Mouse (Mus musculus) embryo, embryonic 10 days (tissue): ENCODE data around the gene Flt1.
A peak's percentile ranks its signal among the peaks of the same experiment; 100 is the strongest.
"Not testable (repeated sequence)": the region's sequence is repeated elsewhere in the genome, so short reads cannot be mapped to it uniquely, and the experiment has no call there.

ENCODE experiments used
- DNase-seq: peaks from one replicate; pipeline ENCODE4 v3.0.0-alpha.2; 2015; ENCODE audit warnings: low spot score

The Flt1 gene

GRCm38 (mm10) chr5:147614659-147615058, 111.2 kb downstream of the Flt1 start:
- no peak for DNase-seq

GRCm38 (mm10) chr5:147611348-147611747, 114.5 kb downstream of the Flt1 start:
- DNase-seq: peak; percentile 76

- DNase-seq: no peak
Measured at GRCm38 (mm10) chr5:147607256-147607975, 118.4 kb downstream of the Flt1 start.

GRCm38 (mm10) chr5:147606751-147607150, 119.1 kb downstream of the Flt1 start:
- DNase-seq: no peak

GRCm38 (mm10) chr5:147601460-147602360, 124.1 kb downstream of the Flt1 start:
- peak; percentile 54 for DNase-seq

- no peak for DNase-seq
Measured at GRCm38 (mm10) chr5:147597825-147598224, 128.0 kb downstream of the Flt1 start.

GRCm38 (mm10) chr5:147589814-147590213, 136.0 kb downstream of the Flt1 start:
- peak; percentile 50 for DNase-seq

- no peak for DNase-seq
Measured at GRCm38 (mm10) chr5:147585070-147585469, 140.7 kb downstream of the Flt1 start.

- DNase-seq: no peak
Measured at GRCm38 (mm10) chr5:147584648-147585047, 141.2 kb downstream of the Flt1 start.

GRCm38 (mm10) chr5:147583702-147584298, 142.0 kb downstream of the Flt1 start:
- peak; percentile 83 for DNase-seq

GRCm38 (mm10) chr5:147580181-147580580, 145.6 kb downstream of the Flt1 start:
- DNase-seq: no peak

GRCm38 (mm10) chr5:147579691-147580090, 146.1 kb downstream of the Flt1 start:
- no peak for DNase-seq

GRCm38 (mm10) chr5:147579148-147579547, 146.7 kb downstream of the Flt1 start:
- no peak for DNase-seq

GRCm38 (mm10) chr5:147577003-147577402, 148.8 kb downstream of the Flt1 start:
- no peak for DNase-seq

GRCm38 (mm10) chr5:147574517-147574916, 151.3 kb downstream of the Flt1 start:
- no peak for DNase-seq

GRCm38 (mm10) chr5:147573555-147573954, 152.3 kb downstream of the Flt1 start:
- no peak for DNase-seq

GRCm38 (mm10) chr5:147572695-147573094, 153.1 kb downstream of the Flt1 start:
- DNase-seq: no peak

- DNase-seq: no peak
Measured at GRCm38 (mm10) chr5:147566335-147566734, 159.5 kb downstream of the Flt1 start.

GRCm38 (mm10) chr5:147565444-147565843, 160.4 kb downstream of the Flt1 start:
- no peak for DNase-seq

GRCm38 (mm10) chr5:147564140-147564590, 161.6 kb downstream of the Flt1 start:
- no peak for DNase-seq

- no peak for DNase-seq
Measured at GRCm38 (mm10) chr5:147563511-147564139, 162.2 kb downstream of the Flt1 start.

GRCm38 (mm10) chr5:147557641-147558040, 168.2 kb downstream of the Flt1 start:
- not testable (repeated sequence) for DNase-seq
